Mouse (Mus musculus) embryonic fibroblast, embryonic 13.5 days (primary cell): ENCODE data around the gene Hba-x.

Experiments
- CTCF ChIP-seq: IDR thresholded peaks from 2 replicates; pipeline ENCODE4 v1.5.1; 2011; ENCODE audit warnings: mild to moderate bottlenecking, control low read depth, low read length, moderate library complexity, borderline replicate concordance; ENCODE audit not compliant: insufficient read depth
- POLR2A ChIP-seq: IDR thresholded peaks from 2 replicates; pipeline ENCODE4 v1.6.1; 2011; ENCODE audit warnings: low read depth, mild to moderate bottlenecking, control low read depth, low read length, moderate library complexity

DNA sequence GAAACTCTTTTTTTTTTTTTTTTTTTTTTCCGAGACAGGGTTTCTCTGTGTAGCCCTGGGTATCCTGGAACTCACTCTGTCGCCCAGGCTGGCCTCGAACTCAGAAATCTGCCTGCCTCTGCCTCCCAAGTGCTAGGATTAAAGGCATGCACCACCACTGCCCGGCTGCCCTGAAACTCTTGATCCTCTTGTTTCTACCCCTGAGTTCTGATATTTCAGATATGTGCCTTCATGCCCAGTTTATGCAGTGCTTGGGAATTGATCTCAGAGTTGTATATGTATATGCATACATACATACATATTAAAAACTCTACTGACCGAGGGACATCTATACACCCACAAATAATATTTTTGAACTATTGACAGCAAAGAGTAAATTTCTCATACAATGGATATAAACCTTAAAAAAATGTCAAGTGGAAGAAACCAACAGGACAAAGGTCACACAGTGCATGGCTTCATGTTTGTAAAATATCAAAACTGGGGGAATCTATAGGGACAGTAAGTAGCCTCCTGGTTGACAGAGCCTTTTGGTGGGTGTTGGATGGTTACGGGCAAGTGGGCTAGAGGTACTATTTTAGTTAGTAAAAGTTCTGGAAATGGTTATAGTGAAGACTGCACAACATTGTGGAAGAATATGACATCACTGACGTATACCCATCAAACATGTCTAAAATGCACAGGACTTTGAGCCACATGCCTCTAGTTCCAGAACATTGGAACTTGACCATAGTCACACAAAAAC, 9.0 kb downstream of the Hba-x start:
- TF ChIP-seq POLR2A (no peak), CTCF (no peak)
